Mouse (Mus musculus) lung, postnatal 0 days (tissue): Measurements from ENCODE around the gene P3h2.

Experiments used
- CTCF ChIP-seq: IDR thresholded peaks from 2 replicates; pipeline ENCODE4 v1.5.1; 2016; ENCODE audit warnings: antibody characterized with exemption, mild to moderate bottlenecking
- EP300 ChIP-seq: IDR thresholded peaks from 2 replicates; pipeline ENCODE4 v1.6.1; 2016; ENCODE audit warnings: antibody characterized with exemption, mild to moderate bottlenecking, control low read depth

GRCm38 (mm10) chr16:26082391-26082790, 23.2 kb downstream of the P3h2 start:
- TF ChIP-seq CTCF (no peak), EP300 (no peak)
